Mouse (Mus musculus) liver, postnatal 0 days (tissue): ENCODE data around the gene Slc35c2.

Experiments used
- CTCF ChIP-seq: sonication (generic); IDR thresholded peaks from 2 replicates; pipeline ENCODE4 v1.5.1; 2016; ENCODE audit warnings: antibody characterized with exemption, low read depth
- EP300 ChIP-seq: IDR thresholded peaks from 2 replicates; pipeline ENCODE4 v1.6.1; 2016; ENCODE audit warnings: antibody characterized with exemption, low read depth, mild to moderate bottlenecking

DNA sequence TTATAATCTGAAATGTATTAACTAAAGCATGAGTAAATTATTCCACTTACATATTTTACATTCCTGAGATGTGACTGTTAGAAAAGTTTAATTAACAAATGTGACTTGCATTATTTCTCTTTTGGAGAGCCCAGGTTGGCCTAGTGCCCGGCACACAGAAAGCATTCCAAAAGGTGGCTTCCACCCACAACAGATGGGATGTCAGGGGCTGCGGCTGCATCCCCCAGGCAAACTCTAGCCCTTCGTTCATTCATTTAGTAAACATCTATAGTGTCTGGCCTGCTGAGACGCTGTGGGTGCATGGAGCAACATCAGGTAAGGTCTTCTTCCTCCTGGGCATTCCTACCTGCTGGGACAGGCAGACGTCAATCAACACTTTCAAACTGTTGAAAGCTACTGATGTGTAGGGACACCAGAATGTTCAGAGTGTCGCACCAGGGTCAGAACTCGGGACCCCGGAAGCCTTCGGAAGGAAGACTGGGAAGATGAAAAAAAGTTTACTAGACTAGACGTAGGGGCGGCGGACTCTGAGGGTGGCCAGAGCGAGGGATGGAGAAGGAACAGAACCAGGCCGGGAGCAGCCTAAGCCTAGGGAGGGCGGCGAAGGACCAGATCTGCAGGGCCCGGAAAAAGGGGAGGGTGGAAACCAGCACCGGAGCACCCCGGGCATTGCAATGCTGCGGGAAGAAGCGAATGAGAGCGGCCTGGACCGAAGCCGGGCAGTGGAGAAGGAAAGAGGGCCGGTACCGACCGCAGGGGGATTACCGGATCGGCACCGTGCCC is 38.0 kb upstream of the Slc35c2 start:
- no peak for TF ChIP-seq CTCF
- no peak for TF ChIP-seq EP300
